Mouse (Mus musculus) liver, embryonic 14.5 days (tissue): Measurements from ENCODE around the gene Dnajc4. TPM values are rescaled to one million over a fixed set of nuclear protein-coding genes. Genes with fewer than 3 reads are reported as not detected.
A peak's percentile ranks its signal among the peaks of the same experiment; 100 is the strongest.

Experiments
- ATAC-seq: fragments of 200-750 bp; cut with Nextera tagmentation; 2 replicates; pipeline ENCODE4 v1.8.0; 2017; ENCODE audit warnings: moderate number of reproducible peaks, mild to moderate bottlenecking, moderate library complexity; ENCODE audit not compliant: insufficient read depth
- DNase-seq, 3 experiments: peaks; one replicate each; pipeline ENCODE4 v3.0.0-alpha.2; 2012 to 2013; ENCODE audit warnings: low read depth in 3 of 3, low spot score in 3 of 3
- H3K27ac ChIP-seq: fragments of 300-500 bp; sonication (generic); 2 replicates; pipeline ENCODE4 v1.5.1; 2014; ENCODE audit warnings: moderate library complexity, mild to moderate bottlenecking, control low read depth, inconsistent platforms
- H3K27me3 ChIP-seq: fragments of 300-500 bp; sonication (generic); 2 replicates; pipeline ENCODE4 v1.6.1; 2014; ENCODE audit warnings: mild to moderate bottlenecking, low read length, moderate library complexity; ENCODE audit not compliant: control insufficient read depth, insufficient read depth
- H3K36me3 ChIP-seq: fragments of 300-500 bp; sonication (generic); replicated peaks from 2 replicates; pipeline ENCODE4 v1.6.1; 2014; ENCODE audit warnings: low read depth; ENCODE audit not compliant: control insufficient read depth, insufficient read depth
- H3K4me1 ChIP-seq, 2 experiments: fragments of 200-500 bp in 1 of 2; fragments of 300-500 bp in 1 of 2; sonication (generic) in 1 of 2; replicated peaks; 2 replicates each; pipeline ENCODE4 v1.6.1; 2012 to 2014; ENCODE audit warnings: antibody characterized with exemption in 1 of 2, inconsistent platforms in 1 of 2, low read length in 1 of 2; ENCODE audit not compliant: control insufficient read depth in 2 of 2, insufficient read depth in 2 of 2
- H3K4me2 ChIP-seq: fragments of 300-500 bp; sonication (generic); 2 replicates; pipeline ENCODE4 v1.6.1; 2014; ENCODE audit warnings: low read depth, mild to moderate bottlenecking, control low read depth, moderate library complexity
- H3K4me3 ChIP-seq, 2 experiments: fragments of 200-500 bp in 1 of 2; fragments of 300-500 bp in 1 of 2; sonication (generic) in 1 of 2; 2 replicates each; pipeline ENCODE4 v1.5.1; 2012 to 2014; ENCODE audit warnings: low read depth in 2 of 2, low read length in 2 of 2, mild to moderate bottlenecking in 2 of 2, control low read depth in 1 of 2, inconsistent platforms in 1 of 2, moderate library complexity in 1 of 2; ENCODE audit not compliant: insufficient read depth in 1 of 2
- H3K9ac ChIP-seq: fragments of 300-500 bp; sonication (generic); replicated peaks from 2 replicates; pipeline ENCODE4 v1.6.1; 2014; ENCODE audit warnings: mild to moderate bottlenecking, control low read depth, moderate library complexity
- H3K9me3 ChIP-seq: fragments of 300-500 bp; sonication (generic); 2 replicates; pipeline ENCODE4 v1.6.1; 2016; ENCODE audit warnings: low read length, mixed read lengths; ENCODE audit not compliant: control insufficient read depth
- CTCF ChIP-seq: IDR thresholded peaks from 2 replicates; pipeline ENCODE4 v1.5.1; 2016; ENCODE audit warnings: antibody characterized with exemption, low read depth, control low read depth
- EP300 ChIP-seq: IDR thresholded peaks from 2 replicates; pipeline ENCODE4 v1.6.1; 2016; ENCODE audit warnings: antibody characterized with exemption, low read depth
- WGBS: fragments of 180-500 bp; shearing (Covaris S2); extraction: QIAGEN DNeasy Blood & Tissue Kit; methylation state at CpG from one replicate; pipeline ENCODE4 v1.1.7; 2014; ENCODE audit not compliant: insufficient replicate concordance; 5-methylcytosine and 5-hydroxymethylcytosine counted together
- polyA plus RNA-seq, 2 experiments: library from polyadenylated mRNA; depleted of rRNA in 1 of 2; stranded (reverse) in 1 of 2; unstranded in 1 of 2; fragments of >200 nt; fragmentation: Nextera tagmentation in 1 of 2; extraction: Ambion mirVana in 1 of 2; gene quantifications; 2 replicates each; pipeline versions ENCODE4 v1.2.1 to v1.2.3; 2012 to 2014

Dnajc4 gene
- polyA plus RNA-seq, 2 experiments, result 8.6 to 10.0 TPM

DNA sequence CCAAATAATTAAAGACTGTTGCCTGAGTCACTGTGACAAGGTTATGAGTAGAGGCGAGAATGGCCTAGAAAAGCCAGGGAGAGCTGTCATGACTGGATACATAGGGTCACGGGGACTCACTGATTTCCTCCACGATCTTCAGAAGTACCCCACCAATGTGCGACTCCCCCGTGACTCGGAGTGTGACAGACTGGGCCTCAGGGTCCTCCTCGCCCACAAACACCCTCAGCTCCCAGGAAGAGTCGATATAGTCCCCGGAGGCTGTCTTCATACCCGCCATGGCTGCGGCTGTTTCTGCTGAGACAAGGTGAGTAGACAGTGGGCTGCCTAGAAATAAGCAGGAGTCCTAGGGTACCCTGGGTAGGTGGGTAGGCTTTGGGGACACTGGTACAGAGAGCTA is 26.2 kb upstream of the Dnajc4 start:
- Histone ChIP-seq H3K4me3 (peak overlapping the region; percentile 73 to 80), H3K27me3 (no peaks in the 10 kb centered on the region), H3K9ac (peak overlapping the region; percentile 95), H3K4me1 (peaks cover 19 to 29% of the 10 kb centered on the region in 2 experiments), H3K27ac (peak overlapping the region; percentile 98), H3K36me3 (peaks cover 49% of the 10 kb centered on the region), H3K4me2 (peak overlapping the region; percentile 98), H3K9me3 (no peaks in the 10 kb centered on the region)
- TF ChIP-seq CTCF (no peak), EP300 (no peak)
- peak; percentile 5; the same call in 1 of the 2 replicates for ATAC-seq
- DNase-seq, result no peak
- 10% methylated on average over 11 of the region's 11 CpGs for WGBS

GRCm38 (mm10) chr19:7017541-7018457 is 25.4 kb upstream of the Dnajc4 start:
- ATAC-seq, result peak; percentile 87
- peak overlapping the region; percentile 98 for H3K4me2 ChIP-seq
- WGBS, result 18% methylated on average over 12 of the region's 12 CpGs
- H3K4me1 ChIP-seq, result peaks cover 19 to 29% of the 10 kb centered on the region in 2 experiments
- DNase-seq, result peak; percentile 77 to 78 (median 78)
- TF ChIP-seq CTCF (0 out of 2 replicates have a peak, but pooled peaks have one; percentile 11), EP300 (peak; percentile 88)
- H3K27me3 ChIP-seq, result no peaks in the 10 kb centered on the region
- no peaks in the 10 kb centered on the region for H3K9me3 ChIP-seq
- peaks cover 49% of the 10 kb centered on the region for H3K36me3 ChIP-seq
- H3K4me3 ChIP-seq, result peak overlapping the region; percentile 73 to 80
- H3K9ac ChIP-seq, result peak overlapping the region; percentile 95
- peak overlapping the region; percentile 98 for H3K27ac ChIP-seq

GRCm38 (mm10) chr19:7014481-7015135 is 22.2 kb upstream of the Dnajc4 start:
- peaks cover 28% of the 10 kb centered on the region for H3K36me3 ChIP-seq
- 82% methylated on average over 20 of the region's 20 CpGs for WGBS

DNA sequence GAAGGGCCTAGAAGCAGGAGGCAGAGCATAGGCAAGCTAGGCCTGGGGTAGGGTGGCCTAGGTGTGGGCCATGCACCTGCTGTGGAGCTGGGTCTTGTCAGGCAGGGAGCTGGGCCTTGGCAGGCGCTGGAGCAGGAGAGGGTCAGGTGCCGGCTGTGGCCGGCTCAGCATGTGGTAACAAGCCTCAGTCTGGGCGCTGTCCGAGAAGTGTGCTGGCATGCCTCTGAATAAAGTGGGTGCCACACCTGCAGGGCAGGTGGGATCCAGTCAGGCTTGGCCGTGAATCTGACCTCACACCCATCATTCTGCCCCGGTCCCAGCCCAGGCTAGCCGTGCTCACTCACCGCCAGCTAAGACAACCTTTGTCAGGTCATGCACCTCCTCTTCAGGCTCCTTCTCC is 21.6 kb upstream of the Dnajc4 start:
- Histone ChIP-seq H3K9ac (no peak overlapping the region), H3K27ac (no peak overlapping the region), H3K9me3 (no peaks in the 10 kb centered on the region), H3K27me3 (no peaks in the 10 kb centered on the region), H3K4me2 (no peak overlapping the region), H3K4me1 (peaks cover 10 to 20% of the 10 kb centered on the region in 2 experiments), H3K4me3 (no peak overlapping the region), H3K36me3 (peaks cover 31% of the 10 kb centered on the region)
- DNase-seq (no peak), ATAC-seq (no peak)
- TF ChIP-seq CTCF, result no peak
- TF ChIP-seq EP300, result no peak
- 89% methylated on average over 9 of the region's 9 CpGs for WGBS

More at GRCm38 (mm10) chr19:7014481-7015135, 22.2 kb upstream of the Dnajc4 start:
- Histone ChIP-seq H3K27me3 (no peaks in the 10 kb centered on the region), H3K9ac (no peak overlapping the region), H3K4me1 (peaks cover 14 to 22% of the 10 kb centered on the region in 2 experiments), H3K9me3 (no peaks in the 10 kb centered on the region), H3K4me3 (no peak overlapping the region), H3K4me2 (no peak overlapping the region), H3K27ac (no peak overlapping the region)
- DNase-seq (no peak), ATAC-seq (no peak)
- TF ChIP-seq CTCF, result no peak
- TF ChIP-seq EP300, result no peak

- no peaks in the 10 kb centered on the region for H3K9me3 ChIP-seq
- no peaks in the 10 kb centered on the region for H3K27me3 ChIP-seq
- H3K9ac ChIP-seq, result no peak overlapping the region
- H3K4me1 ChIP-seq, result peaks cover 5 to 11% of the 10 kb centered on the region in 2 experiments
- H3K4me2 ChIP-seq, result no peak overlapping the region
- WGBS, result 73% methylated on average over 4 of the region's 4 CpGs
- no peak overlapping the region for H3K4me3 ChIP-seq
- no peak for TF ChIP-seq EP300
- no peak for TF ChIP-seq CTCF
- ATAC-seq (no peak), DNase-seq (no peak)
- peaks cover 27% of the 10 kb centered on the region for H3K36me3 ChIP-seq
- H3K27ac ChIP-seq, result no peak overlapping the region
Observed at GRCm38 (mm10) chr19:7012426-7012825, 20.1 kb upstream of the Dnajc4 start.
